Mouse (Mus musculus): ENCODE results near the gene Fpr2. TPM values are rescaled to one million over a fixed set of nuclear protein-coding genes. Genes with fewer than 3 reads are reported as not detected.

The Fpr2 gene
- total and polyA plus RNA-seq, 2 experiments from 2014 or later = 0.31 TPM; not detected in 1

- no peak overlapping the region for H3K4me3 ChIP-seq (ENCODE audit: low read depth, low read length)
- no peaks in the 10 kb centered on the region for H3K36me3 ChIP-seq (ENCODE audit: insufficient read depth, low read length)
- no peaks in the 10 kb centered on the region for H3K4me1 ChIP-seq (ENCODE audit: insufficient read depth, low read length)
- 83% methylated on average over 2 of the region's 2 CpGs for WGBS
- ATAC-seq (ENCODE audit: low FRiP score) = no peak
- no peak for TF ChIP-seq CTCF (IDR thresholded peaks at IDR 0.05)
- DNase-seq (ENCODE audit: low spot score) = no peak
- H3K9me3 ChIP-seq (ENCODE audit: low read length) = no peaks in the 10 kb centered on the region
- H3K27ac ChIP-seq (ENCODE audit: low read depth, low read length) = no peak overlapping the region
- no peaks in the 10 kb centered on the region for H3K27me3 ChIP-seq (ENCODE audit: insufficient read depth, low read length)
- no peak overlapping the region for H3K9ac ChIP-seq (replicated peaks; ENCODE audit: low read length, poor library complexity, severe bottlenecking)
- H3K4me2 ChIP-seq (ENCODE audit: low read depth, low read length, poor library complexity, severe bottlenecking) = no peak overlapping the region
Observed at GRCm38 (mm10) chr17:17871697-17872096, 15.9 kb upstream of the Fpr2 start.

GRCm38 (mm10) chr17:17879347-17879746 is 8.3 kb upstream of the Fpr2 start:
- H3K27me3 ChIP-seq (ENCODE audit: insufficient read depth, low read length) = 0 out of 2 replicates have a peak, but pooled peaks cover 2% of the 10 kb centered on the region
- no peaks in the 10 kb centered on the region for H3K4me1 ChIP-seq (ENCODE audit: insufficient read depth, low read length)
- ATAC-seq (ENCODE audit: low FRiP score) (no peak), DNase-seq (ENCODE audit: low spot score) (no peak)
- no peak overlapping the region for H3K27ac ChIP-seq (ENCODE audit: low read depth, low read length)
- no peak overlapping the region for H3K9ac ChIP-seq (replicated peaks; ENCODE audit: low read length, poor library complexity, severe bottlenecking)
- no peak for TF ChIP-seq CTCF (IDR thresholded peaks at IDR 0.05)
- no peak overlapping the region for H3K4me2 ChIP-seq (ENCODE audit: low read depth, low read length, poor library complexity, severe bottlenecking)
- no peaks in the 10 kb centered on the region for H3K9me3 ChIP-seq (ENCODE audit: low read length)
- 79% methylated on average over 1 of the region's 1 CpGs for WGBS
- no peaks in the 10 kb centered on the region for H3K36me3 ChIP-seq (ENCODE audit: insufficient read depth, low read length)
- no peak overlapping the region for H3K4me3 ChIP-seq (ENCODE audit: low read depth, low read length)

- DNase-seq (ENCODE audit: low spot score) = no peak
Observed at GRCm38 (mm10) chr17:17882672-17883071, 5.0 kb upstream of the Fpr2 start.

GRCm38 (mm10) chr17:17883840-17884239 is 3.8 kb upstream of the Fpr2 start, which contains the start of gene Fpr1:
Gene Fpr1 (minus strand): TSS chr17:17883940.
- no peaks in the 10 kb centered on the region for H3K9me3 ChIP-seq (ENCODE audit: low read length)
- H3K27me3 ChIP-seq (ENCODE audit: insufficient read depth, low read length) = 0 out of 2 replicates have a peak, but pooled peaks cover 2% of the 10 kb centered on the region
- DNase-seq (ENCODE audit: low spot score) = no peak
- H3K4me2 ChIP-seq (ENCODE audit: low read depth, low read length, poor library complexity, severe bottlenecking) = no peak within 1 kb of the TSS
- no peak for ATAC-seq (ENCODE audit: low FRiP score)
- no peak within 1 kb of the TSS for H3K9ac ChIP-seq (replicated peaks; ENCODE audit: low read length, poor library complexity, severe bottlenecking)
- 56% methylated on average over 1 of the region's 1 CpGs for WGBS
- no peaks in the 10 kb centered on the region for H3K4me1 ChIP-seq (ENCODE audit: insufficient read depth, low read length)
- H3K27ac ChIP-seq (ENCODE audit: low read depth, low read length) = no peak within 1 kb of the TSS
- TF ChIP-seq CTCF (IDR thresholded peaks at IDR 0.05) = no peak
- no peaks in the 10 kb centered on the region for H3K36me3 ChIP-seq (ENCODE audit: insufficient read depth, low read length)
- no peak within 1 kb of the TSS for H3K4me3 ChIP-seq (ENCODE audit: low read depth, low read length)

More at GRCm38 (mm10) chr17:17882672-17883071, 5.0 kb upstream of the Fpr2 start:
- no peak for TF ChIP-seq CTCF (IDR thresholded peaks at IDR 0.05)
- 90% methylated on average over 3 of the region's 3 CpGs for WGBS
- no peaks in the 10 kb centered on the region for H3K4me1 ChIP-seq (ENCODE audit: insufficient read depth, low read length)
- H3K27ac ChIP-seq (ENCODE audit: low read depth, low read length) = no peak overlapping the region
- H3K27me3 ChIP-seq (ENCODE audit: insufficient read depth, low read length) = 0 out of 2 replicates have a peak, but pooled peaks cover 2% of the 10 kb centered on the region
- H3K9ac ChIP-seq (replicated peaks; ENCODE audit: low read length, poor library complexity, severe bottlenecking) = no peak overlapping the region
- H3K4me3 ChIP-seq (ENCODE audit: low read depth, low read length) = no peak overlapping the region
- ATAC-seq (ENCODE audit: low FRiP score) = no peak
- H3K36me3 ChIP-seq (ENCODE audit: insufficient read depth, low read length) = no peaks in the 10 kb centered on the region
- no peak overlapping the region for H3K4me2 ChIP-seq (ENCODE audit: low read depth, low read length, poor library complexity, severe bottlenecking)
- no peaks in the 10 kb centered on the region for H3K9me3 ChIP-seq (ENCODE audit: low read length)

DNA sequence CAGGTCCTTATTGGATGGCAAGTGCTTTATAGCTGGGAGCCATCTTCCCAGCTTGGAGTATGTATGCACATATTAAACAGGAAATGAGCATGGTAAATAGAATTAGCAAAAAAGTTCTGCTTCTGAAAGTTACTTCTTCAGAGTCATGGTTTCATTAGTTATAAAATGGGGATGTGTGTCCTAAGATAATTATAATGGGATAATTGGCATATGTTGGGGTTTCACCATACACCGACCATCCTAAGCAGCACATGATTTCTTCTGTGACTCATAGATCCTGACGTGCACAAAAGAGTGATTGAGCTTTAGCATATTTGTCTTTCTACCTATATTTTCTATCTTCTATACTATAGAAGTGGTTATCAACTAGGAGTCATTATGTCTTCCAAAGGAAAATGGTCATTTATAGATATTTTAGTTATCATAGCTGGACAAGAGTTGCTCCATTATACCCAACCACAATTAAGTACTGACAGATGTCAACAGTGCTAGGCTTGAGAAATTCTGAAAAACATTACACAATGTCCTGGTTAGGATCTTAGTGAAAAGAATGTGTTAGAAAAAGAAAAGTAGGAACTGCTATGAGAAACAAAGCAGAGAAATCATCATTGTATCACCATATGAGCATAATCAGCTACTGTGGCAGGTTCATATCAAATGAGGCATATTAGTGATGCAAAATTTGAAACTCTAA is 2.3 kb downstream of the Fpr2 start:
- H3K4me2 ChIP-seq (ENCODE audit: low read depth, low read length, poor library complexity, severe bottlenecking) = no peak overlapping the region
- H3K4me1 ChIP-seq (ENCODE audit: insufficient read depth, low read length) = no peaks in the 10 kb centered on the region
- WGBS = 91% methylated on average over 2 of the region's 2 CpGs
- H3K9me3 ChIP-seq (ENCODE audit: low read length) = no peaks in the 10 kb centered on the region
- no peak overlapping the region for H3K27ac ChIP-seq (ENCODE audit: low read depth, low read length)
- TF ChIP-seq CTCF (IDR thresholded peaks at IDR 0.05) = no peak
- no peak overlapping the region for H3K4me3 ChIP-seq (ENCODE audit: low read depth, low read length)
- no peak for ATAC-seq (ENCODE audit: low FRiP score)
- H3K9ac ChIP-seq (replicated peaks; ENCODE audit: low read length, poor library complexity, severe bottlenecking) = no peak overlapping the region
- DNase-seq (ENCODE audit: low spot score) = no peak
- H3K36me3 ChIP-seq (ENCODE audit: insufficient read depth, low read length) = no peaks in the 10 kb centered on the region
- no peaks in the 10 kb centered on the region for H3K27me3 ChIP-seq (ENCODE audit: insufficient read depth, low read length)

- Histone ChIP-seq H3K27me3 (ENCODE audit: insufficient read depth, low read length) (no peaks in the 10 kb centered on the region), H3K4me2 (ENCODE audit: low read depth, low read length, poor library complexity, severe bottlenecking) (no peak overlapping the region), H3K36me3 (ENCODE audit: insufficient read depth, low read length) (no peaks in the 10 kb centered on the region), H3K27ac (ENCODE audit: low read depth, low read length) (no peak overlapping the region), H3K9me3 (ENCODE audit: low read length) (no peaks in the 10 kb centered on the region), H3K4me3 (ENCODE audit: low read depth, low read length) (no peak overlapping the region), H3K9ac (replicated peaks; ENCODE audit: low read length, poor library complexity, severe bottlenecking) (no peak overlapping the region), H3K4me1 (ENCODE audit: insufficient read depth, low read length) (no peaks in the 10 kb centered on the region)
- WGBS = 3% methylated on average over 4 of the region's 4 CpGs
- DNase-seq (ENCODE audit: low spot score) = peak; percentile 79
- peak; percentile 82 for TF ChIP-seq CTCF (IDR thresholded peaks at IDR 0.05)
- peak; percentile 48; the same call in 1 of the 2 replicates for ATAC-seq (ENCODE audit: low FRiP score)
Observed at GRCm38 (mm10) chr17:17896039-17896438, 8.4 kb downstream of the Fpr2 start.

Measured in midbrain, postnatal 0 days (tissue).